Mouse (Mus musculus) heart, postnatal 10 days (tissue): ENCODE measurements around the gene Sept14. TPM values are rescaled to one million over a fixed set of nuclear protein-coding genes. Genes with fewer than 3 reads are reported as not detected.
"Not testable (repeated sequence)": the region's sequence is repeated elsewhere in the genome, so short reads cannot be mapped to it uniquely, and the experiment has no call there.

ENCODE experiments used
- DNase-seq, 2 experiments: peaks; one replicate each; pipeline ENCODE4 v3.0.0; 2021
- intact Hi-C: fragments of 180-260 bp; cut with DNase I; formaldehyde crosslinking; loops from one replicate; pipeline ENCODE4 v1.15.1; 2025
- total RNA-seq, 2 experiments: library from RNA; stranded (reverse); gene quantifications; 2 replicates each; pipeline ENCODE4 v1.2.3; 2021

Gene Sept14
- not detected for total RNA-seq

DNA sequence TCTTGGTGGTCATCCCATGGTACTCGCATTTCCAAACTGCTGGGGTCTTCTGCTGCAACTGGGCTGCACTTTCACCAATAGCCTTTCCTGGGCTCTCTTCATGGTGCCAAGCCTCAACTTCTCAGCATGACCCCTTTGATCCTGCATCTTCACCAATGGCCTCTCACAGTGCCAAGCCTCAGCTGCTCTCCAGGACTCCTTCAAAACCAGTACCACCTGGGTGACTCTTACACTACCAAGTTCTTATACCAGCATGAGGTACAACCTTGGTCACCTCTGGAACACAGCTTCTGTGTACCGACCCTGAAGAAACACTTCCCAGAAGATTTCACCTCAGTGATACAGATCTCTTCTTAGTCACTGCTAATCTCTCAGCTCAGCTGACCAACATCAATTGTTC lies at the start of gene Sept14:
Gene Sept14, minus strand, starts transcription at position 101 of the 400 bp plus-strand sequence.
- intact Hi-C loops = no loop called here
- no peak for DNase-seq

DNA sequence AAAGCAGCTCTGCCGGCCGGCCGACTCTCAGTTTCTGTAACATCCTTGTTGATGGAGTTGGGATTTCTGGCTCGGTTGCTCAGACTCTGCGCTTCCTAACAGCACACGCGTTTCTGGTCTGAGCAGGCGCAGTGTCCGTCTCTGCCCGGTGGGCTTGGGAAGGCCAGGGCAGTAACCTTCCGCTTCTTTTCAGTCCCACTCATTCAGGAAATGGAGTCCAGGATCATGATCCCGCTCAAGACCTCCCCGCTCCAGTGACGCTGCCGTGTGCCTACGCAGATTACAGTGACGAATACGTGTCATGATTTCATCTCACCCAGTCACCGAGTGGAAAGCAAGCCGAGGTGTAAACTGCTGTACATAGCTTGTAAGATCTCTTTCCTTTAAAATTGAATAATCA lies 48.6 kb upstream of the Sept14 start:
- intact Hi-C loops = no loop called here
- no peak for DNase-seq

DNA sequence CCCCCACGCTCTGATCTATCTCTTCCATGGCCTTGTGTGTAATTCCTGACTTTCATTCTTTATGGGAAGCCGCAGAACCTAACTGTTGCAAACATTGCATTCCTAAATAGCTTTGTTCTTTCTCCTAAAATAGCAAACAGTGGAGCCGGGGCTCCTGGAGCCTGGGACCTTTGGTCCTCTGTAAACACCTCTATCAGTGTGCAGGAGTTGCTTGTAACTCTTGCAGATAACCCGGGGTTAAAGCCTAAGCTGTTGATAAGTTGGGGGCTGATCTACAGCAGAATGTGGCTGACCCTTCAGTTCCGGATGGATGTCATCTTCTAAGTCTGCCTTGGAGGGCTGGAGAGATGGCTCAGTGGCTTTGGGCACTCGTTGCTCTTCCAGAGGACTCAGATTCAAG lies 35.7 kb upstream of the Sept14 start:
- DNase-seq = no peak
- intact Hi-C loops = loop anchor here (5.0 kb wide), 1 partner anchor 132 kb away; no protein-coding TSS in a partner anchor

DNA sequence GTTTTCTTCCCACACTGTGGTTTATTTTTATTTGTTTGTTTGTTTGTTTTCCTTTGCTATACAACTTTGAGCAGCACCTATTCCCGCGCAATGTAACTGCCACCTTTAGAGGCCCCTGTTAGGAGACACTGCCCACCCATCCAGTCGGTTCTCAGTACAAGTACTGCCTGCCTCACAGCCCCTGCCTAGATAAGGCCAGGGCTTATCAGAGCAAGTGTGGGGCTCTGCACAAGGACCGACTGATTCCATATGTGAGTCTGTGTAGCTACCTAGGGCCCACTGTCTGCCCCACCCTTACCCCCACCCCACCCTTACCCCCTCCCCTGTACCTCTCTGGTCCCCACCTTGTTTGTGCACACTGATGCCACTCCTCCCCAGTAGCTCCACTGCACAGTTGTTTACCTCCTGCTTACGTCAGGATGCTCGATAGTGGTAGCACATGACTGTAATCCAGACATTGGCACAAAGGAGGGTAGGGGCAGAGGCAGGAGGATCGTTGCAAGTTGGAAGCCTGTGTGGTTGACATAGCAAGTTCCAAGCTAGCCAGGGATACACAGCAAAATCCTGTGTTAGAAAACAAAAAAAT lies 34.7 kb upstream of the Sept14 start:
- DNase-seq = no peak
- intact Hi-C loops = loop anchor here (5.0 kb wide), 1 partner anchor 131 kb away; no protein-coding TSS in a partner anchor

DNA sequence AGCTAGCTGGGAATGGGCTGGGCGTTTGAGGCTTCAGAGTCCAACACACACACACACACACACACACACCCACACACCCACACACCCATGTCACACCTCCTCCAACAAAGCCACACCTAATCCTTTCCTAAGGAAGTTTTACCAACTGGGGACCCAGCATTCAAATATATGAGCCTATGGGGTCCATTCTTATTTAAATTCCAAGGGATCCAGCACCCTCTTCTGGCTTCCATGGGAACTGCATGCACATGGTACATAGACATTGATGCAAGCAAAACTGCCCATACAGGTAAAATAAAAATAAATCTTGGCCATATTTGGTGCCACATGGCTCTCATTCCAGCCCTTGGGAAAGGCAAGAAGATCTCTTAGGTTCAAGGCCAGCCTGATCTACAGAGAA lies 32.7 kb upstream of the Sept14 start:
- intact Hi-C loops = loop anchor here (5.0 kb wide), 1 partner anchor 129 kb away; no protein-coding TSS in a partner anchor
- peak; percentile 27 to 53 for DNase-seq

DNA sequence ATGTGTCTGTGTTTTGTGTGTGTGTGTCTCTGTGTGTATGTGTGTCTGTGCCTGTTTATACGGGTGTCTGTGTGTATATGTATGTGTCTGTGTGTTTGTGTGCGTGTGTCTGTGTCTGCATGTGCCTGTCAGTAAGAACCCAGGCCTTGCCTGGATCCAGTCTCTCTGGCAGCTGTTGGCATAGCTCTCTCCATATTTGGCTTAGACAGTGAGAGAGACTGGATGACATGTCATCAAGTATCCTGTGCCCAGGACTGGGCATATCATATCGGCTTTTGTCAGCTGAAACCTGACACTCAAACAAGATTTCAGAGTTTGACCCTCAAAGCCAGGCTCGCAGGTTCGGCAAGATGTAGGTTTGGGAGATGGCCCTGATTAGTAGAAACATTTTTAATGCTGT lies 22.7 kb upstream of the Sept14 start:
- intact Hi-C loops = no loop called here
- peak; percentile 66 to 81 for DNase-seq

DNA sequence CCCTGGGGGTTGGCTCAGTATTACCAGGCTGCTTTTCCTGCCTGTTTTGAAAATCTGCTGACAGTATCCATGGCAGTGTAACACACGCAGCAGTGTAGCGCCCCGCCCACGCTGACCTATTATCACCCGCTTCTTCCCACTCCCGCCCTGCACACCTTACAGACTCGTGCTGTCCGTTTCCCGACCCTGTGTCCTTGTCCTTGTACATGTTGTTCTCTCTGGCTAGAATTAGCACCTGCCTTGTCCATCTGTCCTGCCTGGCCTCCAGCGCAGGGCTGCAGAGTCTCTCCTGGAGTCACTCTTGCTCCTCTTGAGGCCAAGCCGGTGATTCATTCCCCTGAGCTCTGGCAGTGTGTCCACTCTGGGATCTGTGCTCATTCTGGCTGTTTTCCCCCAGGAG lies 22.0 kb upstream of the Sept14 start:
- DNase-seq = peak; percentile 73 to 83
- intact Hi-C loops = no loop called here

DNA sequence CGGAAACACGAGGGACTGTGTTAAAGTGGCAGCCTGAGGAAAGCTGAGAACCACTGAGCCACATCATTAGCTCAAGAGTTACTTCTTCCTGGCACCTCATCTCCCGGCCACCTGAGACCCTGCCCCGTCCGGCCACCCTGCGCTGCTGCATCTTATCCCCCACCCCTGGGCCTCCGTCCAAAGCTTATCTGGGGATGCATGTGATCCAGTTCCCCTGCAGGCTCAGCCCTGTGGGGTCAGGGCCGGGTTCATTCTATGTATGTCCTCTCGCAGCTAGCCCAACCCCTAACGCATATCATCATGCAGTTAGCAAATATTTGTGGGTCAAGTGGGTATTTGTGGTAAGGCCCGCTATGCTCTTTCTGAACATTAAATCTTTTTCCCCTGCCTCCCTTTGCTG lies 21.0 kb upstream of the Sept14 start:
- intact Hi-C loops = loop anchor here (5.0 kb wide), 1 partner anchor 148 kb away; no protein-coding TSS in a partner anchor
- peak; percentile 63 to 81 for DNase-seq

DNA sequence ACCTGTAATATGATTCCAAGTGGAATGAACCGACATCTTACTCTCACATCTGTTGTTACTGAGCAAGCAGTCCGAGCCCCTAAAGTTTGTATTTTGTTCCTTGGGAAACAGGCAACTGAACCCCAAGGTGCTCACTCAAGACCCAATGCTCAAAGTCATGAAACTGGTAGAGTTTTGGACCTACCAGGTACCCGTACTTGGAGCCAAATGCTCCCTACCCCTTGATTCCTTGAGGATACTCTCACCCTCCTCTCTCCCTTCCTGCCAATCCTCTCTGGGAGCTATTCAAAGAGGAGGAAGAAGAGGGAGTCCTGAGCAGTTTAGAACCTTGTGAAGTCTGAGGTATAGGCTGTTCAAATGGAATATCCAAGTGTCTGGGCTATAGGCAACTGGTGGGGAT lies 18.5 kb upstream of the Sept14 start:
- no peak for DNase-seq
- intact Hi-C loops = loop anchor here (5.0 kb wide), 1 partner anchor 151 kb away; no protein-coding TSS in a partner anchor

DNA sequence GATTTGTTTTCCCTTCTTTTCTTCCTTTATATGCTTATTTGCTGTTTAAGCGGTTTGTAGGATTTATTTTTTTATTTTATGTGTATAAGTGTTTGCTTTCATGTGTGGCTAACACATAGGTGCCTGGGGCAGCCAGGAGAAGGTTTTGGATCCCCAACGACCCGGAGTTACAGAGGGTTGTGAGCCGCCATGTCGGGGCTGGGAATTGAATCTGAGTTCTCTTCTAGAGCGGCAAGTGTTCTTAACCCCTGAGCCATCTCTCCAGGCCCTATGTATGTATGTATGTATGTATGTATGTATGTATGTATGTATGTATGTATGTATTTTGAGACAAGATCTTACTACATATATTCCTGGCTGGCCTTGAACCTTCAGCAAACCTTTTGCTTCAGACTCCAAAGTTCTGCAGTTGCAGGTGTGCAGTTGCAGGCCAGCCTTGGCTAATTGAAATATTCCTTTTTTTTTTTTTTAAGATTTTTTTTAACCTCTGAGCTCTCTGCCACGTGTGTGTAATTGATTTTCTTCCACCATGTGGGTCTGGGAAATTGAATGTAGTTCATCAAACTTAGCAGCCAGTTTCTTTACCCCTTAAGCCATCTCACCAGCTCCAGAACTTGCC lies 17.6 kb upstream of the Sept14 start:
- intact Hi-C loops = loop anchor here (2.0 to 5.0 kb wide), 3 partner anchors 55 to 151 kb away; partner anchors contain the start of gene Zfp11
- DNase-seq = peak; percentile 34 to 57

DNA sequence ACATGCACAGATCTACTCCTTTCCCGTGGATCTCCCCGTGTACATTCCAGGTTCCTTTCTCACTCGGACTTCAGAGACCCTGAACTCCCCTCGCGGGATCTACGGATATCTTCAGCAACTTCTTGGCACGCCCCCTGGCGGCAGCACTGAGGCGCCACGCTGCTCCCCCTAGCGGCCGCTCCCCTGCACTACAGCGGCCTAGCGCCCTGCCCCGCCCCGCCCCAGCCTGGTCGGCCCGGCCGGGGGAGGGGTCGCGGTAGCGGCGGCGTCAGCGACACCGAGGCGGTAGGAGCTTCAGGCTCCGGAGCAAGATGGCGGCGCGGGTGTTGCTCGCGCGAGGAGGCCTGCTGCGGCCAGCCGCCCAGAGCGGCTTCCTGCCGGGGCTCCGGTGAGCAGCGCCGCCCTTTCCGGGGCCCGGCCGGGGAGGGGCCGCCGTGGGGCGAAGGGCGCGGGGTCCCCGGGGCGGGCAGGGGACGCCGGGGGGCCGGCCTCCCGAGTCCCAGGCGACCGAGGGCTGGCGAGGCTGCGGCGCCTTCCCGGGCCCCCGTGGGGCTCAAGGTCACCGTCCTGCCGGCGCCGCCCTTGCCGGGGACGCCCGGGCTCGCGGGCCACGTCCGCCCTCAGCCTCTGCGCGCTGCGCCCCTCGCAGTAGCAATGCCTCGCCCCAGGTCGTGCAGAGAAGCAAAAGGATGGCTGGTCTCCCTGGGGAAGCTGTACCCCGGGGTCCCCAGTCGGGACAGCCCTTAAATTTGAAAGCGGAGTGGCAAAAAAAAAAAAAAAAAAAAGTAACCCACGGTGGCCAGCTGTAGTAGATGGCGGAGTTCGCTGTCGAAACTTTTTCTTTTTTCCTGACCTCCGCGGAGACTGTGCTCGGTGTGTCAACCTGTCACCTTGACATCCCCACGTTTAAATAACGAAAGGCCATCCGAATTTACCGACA lies 16.8 kb upstream of the Sept14 start, which contains the start of gene Nipsnap2:
Gene Nipsnap2, plus strand, starts transcription at position 230 of the 940 bp plus-strand sequence.
- intact Hi-C loops = loop anchor here (2.0 to 5.0 kb wide), 3 partner anchors 54 to 152 kb away; partner anchors contain the start of gene Zfp11
- DNase-seq = peak; percentile 95

DNA sequence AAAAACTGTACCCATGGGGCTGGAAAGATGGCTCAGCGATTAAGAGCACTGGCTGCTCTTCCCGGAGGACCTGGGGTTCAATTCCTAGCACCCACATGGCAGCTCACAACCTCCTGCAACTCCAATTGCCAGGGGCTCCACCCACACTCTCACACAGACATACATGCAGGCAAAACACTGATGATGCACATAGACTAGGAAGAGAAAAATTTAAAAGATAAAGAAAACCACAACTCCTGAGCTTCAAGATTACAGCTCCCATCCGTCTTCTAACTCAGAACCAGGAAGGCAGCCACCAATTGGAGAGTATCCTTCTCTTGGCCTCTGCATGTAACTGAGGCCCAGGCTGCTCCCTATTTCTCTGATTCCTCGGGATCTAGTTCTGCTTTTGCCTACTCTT lies 16.0 kb upstream of the Sept14 start:
- intact Hi-C loops = loop anchor here (2.0 kb wide), 2 partner anchors 53 to 113 kb away; partner anchors contain the start of gene Zfp11
- no peak for DNase-seq

DNA sequence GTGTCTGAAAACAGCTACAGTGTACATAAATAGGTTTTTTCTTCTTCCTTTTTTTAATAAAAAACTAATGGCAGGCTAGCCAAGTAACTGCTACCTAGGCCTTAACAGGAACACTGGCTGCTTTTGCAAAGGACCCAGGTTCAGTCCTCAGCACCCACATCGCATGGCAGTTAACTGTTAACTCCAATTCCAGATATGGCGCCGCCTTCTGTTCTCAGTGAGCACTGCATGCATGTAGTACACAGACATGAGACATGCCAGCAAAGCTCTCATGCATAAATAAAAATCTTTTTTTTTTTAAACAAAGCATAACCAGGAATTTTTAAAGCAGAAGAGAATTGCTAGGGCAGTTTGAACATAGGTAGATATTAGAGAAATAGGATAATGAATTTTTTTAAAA lies 11.9 kb upstream of the Sept14 start:
- DNase-seq = no peak
- intact Hi-C loops = no loop called here

DNA sequence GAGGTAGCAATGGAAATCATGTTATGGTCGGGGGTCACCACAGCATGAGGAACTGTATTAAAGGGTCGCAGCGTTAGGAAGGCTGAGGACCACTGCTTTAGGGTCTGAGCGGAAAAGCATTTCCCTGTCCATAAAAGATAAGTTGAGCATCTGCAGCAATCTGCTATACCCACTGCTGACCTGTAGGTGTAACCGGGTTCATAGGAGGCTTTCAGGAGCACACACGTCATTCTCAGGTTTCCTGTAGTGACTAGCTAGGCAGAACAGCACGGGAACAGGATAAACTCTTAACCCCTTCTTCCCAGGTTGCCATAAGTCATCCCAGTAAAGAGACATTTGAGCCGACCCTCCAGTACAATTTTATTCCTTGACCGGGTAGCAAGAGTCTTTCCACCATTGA lies 8.7 kb upstream of the Sept14 start:
- intact Hi-C loops = no loop called here
- no peak for DNase-seq

DNA sequence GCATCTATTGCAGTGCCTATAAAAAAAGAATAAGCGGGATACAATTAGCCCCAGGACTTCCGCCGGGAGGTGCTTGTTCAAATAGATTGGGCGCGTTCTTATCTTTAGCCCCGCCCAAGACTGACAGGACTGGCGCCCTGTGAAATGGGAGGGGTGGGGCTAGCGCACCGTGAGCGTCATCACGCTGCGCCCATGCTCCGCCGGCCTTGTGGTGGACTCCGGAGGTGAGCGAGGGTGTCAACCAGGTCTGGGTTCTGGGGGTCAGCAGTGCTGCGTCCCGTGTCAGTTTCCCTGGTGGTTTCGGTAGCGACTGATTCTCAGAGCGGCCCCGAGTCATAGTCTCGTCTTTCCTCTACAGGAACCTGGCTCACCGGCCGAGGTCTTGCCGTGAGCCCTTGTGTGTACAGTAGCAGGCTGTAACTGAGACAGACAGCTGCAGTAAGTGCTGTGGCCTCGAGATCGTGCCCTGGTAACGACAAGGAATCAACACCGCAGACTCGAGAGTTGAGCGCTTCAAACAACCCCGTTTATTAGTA lies 7.1 kb upstream of the Sept14 start, which contains the start of gene Mrps17:
Gene Mrps17, plus strand, starts transcription at position 172 of the 536 bp plus-strand sequence.
- peak; percentile 95 for DNase-seq
- intact Hi-C loops = loop anchor here (2.0 kb wide), 1 partner anchor 45 kb away; the partner anchor contains the start of gene Zfp11

DNA sequence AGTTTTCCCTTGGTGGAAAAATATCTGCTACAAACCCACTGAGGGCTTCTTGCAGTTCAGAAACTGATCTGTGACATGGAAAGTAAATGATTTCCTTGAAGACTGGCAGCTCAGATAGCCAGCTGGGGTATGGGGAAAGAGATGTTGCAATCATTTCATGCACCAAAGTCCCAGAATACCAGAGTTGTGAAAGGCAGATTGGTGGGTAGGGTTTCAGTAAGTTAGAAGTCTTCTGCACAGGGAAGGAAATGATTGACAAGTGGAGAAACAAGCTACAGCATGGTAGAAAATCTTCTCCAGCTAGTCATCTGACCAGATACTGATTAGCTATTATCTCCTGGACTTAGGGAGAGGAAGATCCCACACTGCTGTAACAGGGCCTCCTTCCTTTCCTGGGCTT lies 4.9 kb downstream of the Sept14 start:
- no peak for DNase-seq
- intact Hi-C loops = no loop called here

DNA sequence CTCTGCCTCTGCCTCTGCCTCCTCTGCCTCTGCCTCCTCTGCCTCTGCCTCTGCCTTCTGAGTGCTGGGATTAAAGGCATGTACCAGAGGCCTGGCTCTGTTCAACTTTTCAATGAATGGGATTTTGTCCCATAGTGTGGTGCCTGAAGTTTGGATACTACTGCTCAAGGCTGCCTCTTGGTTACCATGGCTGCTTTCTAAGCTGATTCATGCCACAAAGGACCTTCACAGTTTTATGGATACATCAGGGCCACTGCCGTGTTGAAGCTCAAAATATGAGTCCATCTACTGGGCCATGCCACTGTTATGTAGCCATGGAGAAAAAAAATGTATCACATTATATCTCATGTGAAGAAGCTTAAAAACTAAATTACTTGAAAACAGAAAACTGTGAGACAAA lies 6.6 kb downstream of the Sept14 start:
- intact Hi-C loops = no loop called here
- no peak for DNase-seq

DNA sequence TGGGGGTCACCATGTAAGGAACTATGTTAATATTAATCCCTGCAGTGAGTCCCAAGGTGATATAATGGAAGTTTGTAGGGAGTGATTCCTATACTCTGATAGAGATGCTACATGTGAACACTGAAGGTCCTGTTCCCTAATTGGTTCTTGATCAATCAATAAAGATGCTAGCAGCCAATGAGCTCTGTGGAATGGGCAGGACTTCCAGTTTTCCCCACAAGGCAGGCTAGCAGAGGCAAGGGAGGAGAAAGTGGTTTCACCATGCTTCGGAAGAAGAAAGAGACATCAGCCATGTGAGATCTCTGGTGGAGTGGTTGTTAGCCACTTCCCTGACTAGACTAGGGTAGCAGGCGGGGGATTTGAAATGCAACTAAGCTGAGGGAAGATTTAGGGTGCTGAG lies 7.8 kb downstream of the Sept14 start:
- intact Hi-C loops = no loop called here
- no peak for DNase-seq

DNA sequence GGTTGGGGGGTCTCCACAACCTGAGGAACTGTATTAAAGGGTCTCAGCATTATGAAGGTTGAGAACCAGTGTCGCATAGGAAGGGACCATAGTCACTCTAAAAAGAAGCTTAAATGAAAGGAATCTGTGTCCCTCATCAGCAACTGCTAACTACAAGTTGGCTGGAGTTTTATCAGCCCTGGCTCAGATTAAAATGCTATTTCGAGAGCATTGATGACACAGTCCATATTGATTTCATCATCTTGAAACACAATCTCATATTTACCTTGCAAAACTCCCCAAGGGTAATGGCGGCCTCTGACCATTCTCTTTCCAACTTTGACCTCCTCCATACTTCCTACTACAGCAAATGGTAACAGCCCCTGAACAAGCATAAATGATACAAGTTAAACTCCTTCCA lies 17.8 kb downstream of the Sept14 start:
- intact Hi-C loops = no loop called here
- DNase-seq = no peak

DNA sequence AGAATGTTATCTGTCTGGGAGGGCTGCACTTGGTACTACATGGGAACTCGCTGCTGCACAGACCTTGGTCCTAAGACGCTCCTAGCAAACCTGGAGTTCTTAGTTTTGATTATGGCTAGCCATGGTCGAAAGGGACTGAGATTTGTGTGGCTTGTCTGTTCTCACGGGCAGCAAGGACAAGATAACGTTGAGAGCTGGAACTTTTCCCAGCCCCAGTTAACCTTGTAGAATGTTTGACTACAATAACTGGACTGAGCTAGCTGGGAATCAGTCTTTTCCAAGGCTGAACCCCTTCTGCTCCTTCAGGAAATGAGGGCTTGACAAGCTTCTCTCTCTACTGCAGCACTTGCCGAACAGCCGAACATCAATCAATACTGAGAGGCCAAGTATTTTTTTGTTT lies 20.7 kb downstream of the Sept14 start:
- DNase-seq = peak in 1 of 2 experiments; percentile 6
- intact Hi-C loops = no loop called here

DNA sequence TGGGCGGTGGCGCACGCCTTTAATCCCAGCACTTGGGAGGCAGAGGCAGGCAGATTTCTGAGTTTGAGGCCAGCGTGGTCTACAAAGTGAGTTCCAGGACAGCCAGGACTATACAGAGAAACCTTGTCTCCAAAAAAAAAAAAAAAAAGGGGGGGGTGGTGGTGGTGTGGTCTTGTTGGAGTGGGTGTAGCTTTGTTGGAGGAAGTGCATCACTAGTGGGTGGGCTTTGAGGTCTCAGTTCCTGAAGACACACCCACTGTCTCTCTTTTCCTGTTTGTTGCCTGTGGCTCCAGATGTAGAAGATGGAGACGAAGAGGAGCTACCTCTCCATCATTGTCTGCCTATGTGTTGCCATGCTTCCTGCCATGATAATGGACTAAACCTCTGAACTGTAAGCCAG lies 23.2 kb downstream of the Sept14 start:
- DNase-seq, intact Hi-C loops: not testable (repeated sequence)
